Mouse (Mus musculus): ENCODE measurements at regions not wholly inside any gene's neighbourhood (a gene's known extent, or its start where the extent isn't known, plus 50 kb on each side); places are given as distances from the start of the nearest gene placed in this dataset.

DNA sequence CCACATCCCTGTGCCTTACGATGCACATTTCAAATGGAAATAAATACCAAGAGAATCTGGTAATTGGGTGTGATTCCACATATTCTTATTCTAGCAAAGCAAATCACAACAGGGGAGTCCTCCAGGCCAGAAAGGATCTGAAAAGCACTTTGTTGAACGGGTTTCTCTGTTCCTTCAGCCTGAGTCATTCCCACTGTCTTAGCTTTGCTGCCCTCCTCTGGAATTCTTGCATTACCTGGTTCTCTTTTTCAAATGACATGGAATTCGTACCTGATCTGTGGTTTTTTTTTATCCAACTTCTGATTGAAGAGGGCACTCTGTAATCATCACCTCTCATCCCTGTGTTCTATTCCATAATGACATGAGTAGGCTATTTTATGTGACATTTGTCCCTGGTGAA lies 200.9 kb downstream of the Lurap1l start:
- TF ChIP-seq FLI1 (IDR thresholded peaks at IDR 0.05; ENCODE audit: low read length), result no peak
- no peak for TF ChIP-seq GATA1 (IDR thresholded peaks at IDR 0.05; ENCODE audit: borderline replicate concordance, low read length)

Measured in megakaryocyte, embryonic 14.5 days (primary cell).